Mouse (Mus musculus): ENCODE results near the gene D230025D16Rik.

DNA sequence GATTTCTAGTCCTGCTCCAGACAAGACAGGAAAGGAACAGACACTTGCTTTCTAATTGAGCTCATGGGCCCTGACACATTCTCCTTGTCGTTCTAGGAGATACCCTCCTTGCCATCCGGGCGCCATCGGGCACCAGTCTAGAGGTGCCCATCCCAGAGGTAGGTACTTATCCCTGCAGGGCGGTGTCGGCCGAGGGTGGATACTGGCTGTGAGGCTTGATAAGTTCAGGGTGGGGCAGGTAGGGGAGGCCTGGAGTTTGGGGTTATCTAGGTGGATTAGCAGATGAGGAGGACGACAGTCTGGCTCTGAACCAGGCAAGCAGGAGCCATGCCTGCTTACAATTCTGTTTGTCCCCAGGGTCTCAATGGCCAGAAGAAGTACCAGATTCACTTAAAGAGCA, 75.0 kb downstream of the D230025D16Rik start:
- TF ChIP-seq CTCF (conservative IDR thresholded peaks at IDR 0.05; ENCODE audit: low read length) (no peak), POU5F1 (IDR thresholded peaks at IDR 0.05; ENCODE audit: borderline replicate concordance, low read length) (no peak)

Measured in E14TG2a.4 (cell line).